In genomic region chr13:14059582-14059981, GRCm38 (mm10) we compare ENCODE assay signal across 34 mouse cellular contexts.
"Had no signal": no experiment of that assay in that cellular context is flagged by ENCODE, and none has a peak within 500 bp of the region (broad histone marks: within the 10 kb centered on the region; RNA-seq: fewer than 3 reads in every experiment).

No protein-coding gene starts in this region.

- H3K9me3 ChIP-seq: heart, embryonic 10.5 days; heart, embryonic 12.5 days; heart, embryonic 13.5 days; heart, embryonic 15.5 days; hindbrain, embryonic 10.5 days; hindbrain, embryonic 12.5 days; hindbrain, embryonic 13.5 days; hindbrain, embryonic 15.5 days; kidney, embryonic 15.5 days had no signal

- H3K4me2 ChIP-seq: heart, embryonic 11.5 days; heart, embryonic 12.5 days; heart, embryonic 13.5 days; heart, embryonic 15.5 days; hindbrain, embryonic 12.5 days; hindbrain, embryonic 13.5 days; hindbrain, embryonic 14.5 days; hindbrain, embryonic 15.5 days; kidney, embryonic 15.5 days had no signal

- H3K4me3 ChIP-seq: heart, embryonic 10.5 days; heart, embryonic 12.5 days; heart, embryonic 13.5 days; heart, embryonic 15.5 days; hindbrain, embryonic 10.5 days; hindbrain, embryonic 12.5 days; hindbrain, embryonic 13.5 days; hindbrain, embryonic 15.5 days; kidney, embryonic 15.5 days; layer of hippocampus, adult 2 months; left cerebral cortex, adult 2 months had no signal

- H3K27ac ChIP-seq: heart, embryonic 10.5 days; heart, embryonic 13.5 days; heart, embryonic 15.5 days; hindbrain, embryonic 10.5 days; hindbrain, embryonic 12.5 days; hindbrain, embryonic 13.5 days; hindbrain, embryonic 14.5 days; hindbrain, embryonic 15.5 days; hindbrain, postnatal 0 days; kidney, embryonic 15.5 days; kidney, postnatal 0 days; layer of hippocampus, adult 2 months; left cerebral cortex, adult 2 months had no signal

- ATAC-seq: hindbrain, embryonic 16.5 days; hindbrain, postnatal 0 days; inflammation-experienced regulatory T-cells, adult 6 months; intestine, embryonic 16.5 days; intestine, postnatal 0 days had no signal

- DNase-seq: heart, postnatal 10 days; heart, postnatal 14 days; heart, postnatal 4 days; kidney, adult 11 months; kidney, adult 18-20 months; kidney, adult 2 months; kidney, adult 8-10 months; kidney, adult 9 months; kidney, postnatal 10 days; kidney, postnatal 14 days; kidney, postnatal 25 days; kidney, postnatal 36 days; kidney, postnatal 4 days; layer of hippocampus, adult 9-11 months; layer of hippocampus, postnatal 36 days had no signal

- H3K9ac ChIP-seq: heart, embryonic 12.5 days; heart, embryonic 13.5 days; heart, embryonic 15.5 days; hindbrain, embryonic 12.5 days; hindbrain, embryonic 13.5 days; hindbrain, embryonic 14.5 days; hindbrain, embryonic 15.5 days; kidney, embryonic 15.5 days had no signal

- H3K27me3 ChIP-seq: heart, embryonic 12.5 days; heart, embryonic 13.5 days; heart, embryonic 15.5 days; hindbrain, embryonic 12.5 days; hindbrain, embryonic 13.5 days; hindbrain, embryonic 15.5 days; kidney, embryonic 15.5 days had no signal
